Mouse (Mus musculus) forebrain, embryonic 12.5 days (tissue): ENCODE measurements at regions not wholly inside any gene's neighbourhood (a gene's known extent, or its start where the extent isn't known, plus 50 kb on each side); places are given as distances from the start of the nearest gene placed in this dataset.
"Not testable (repeated sequence)": the region's sequence is repeated elsewhere in the genome, so short reads cannot be mapped to it uniquely, and the experiment has no call there.

ENCODE experiments used
- ATAC-seq: fragments of 200-750 bp; cut with Nextera tagmentation; 2 replicates; pipeline ENCODE4 v1.8.0; 2017; ENCODE audit warnings: moderate TSS enrichment; ENCODE audit not compliant: low FRiP score
- H3K27ac ChIP-seq: fragments of 300-500 bp; sonication (generic); 2 replicates; pipeline ENCODE4 v1.5.1; 2016; ENCODE audit warnings: mild to moderate bottlenecking
- H3K27me3 ChIP-seq: fragments of 300-500 bp; sonication (generic); 2 replicates; pipeline ENCODE4 v1.6.1; 2016; ENCODE audit warnings: mild to moderate bottlenecking
- H3K36me3 ChIP-seq: fragments of 300-500 bp; sonication (generic); replicated peaks from 2 replicates; pipeline ENCODE4 v1.6.1; 2016; ENCODE audit warnings: mild to moderate bottlenecking
- H3K4me1 ChIP-seq: fragments of 300-500 bp; sonication (generic); 2 replicates; pipeline ENCODE4 v1.6.1; 2016
- H3K4me2 ChIP-seq: fragments of 300-500 bp; sonication (generic); 2 replicates; pipeline ENCODE4 v1.6.1; 2016; ENCODE audit warnings: mild to moderate bottlenecking, moderate library complexity
- H3K4me3 ChIP-seq: fragments of 300-500 bp; sonication (generic); replicated peaks from 2 replicates; pipeline ENCODE4 v1.5.1; 2016; ENCODE audit warnings: mild to moderate bottlenecking
- H3K9ac ChIP-seq: fragments of 300-500 bp; sonication (generic); 2 replicates; pipeline ENCODE4 v1.6.1; 2016; ENCODE audit warnings: mild to moderate bottlenecking
- H3K9me3 ChIP-seq: fragments of 300-500 bp; sonication (generic); 2 replicates; pipeline ENCODE4 v1.6.1; 2016
- WGBS: fragments of 180-500 bp; shearing (Covaris S2); methylation state at CpG from one replicate; pipeline ENCODE4 v1.1.7; 2016; 5-methylcytosine and 5-hydroxymethylcytosine counted together

DNA sequence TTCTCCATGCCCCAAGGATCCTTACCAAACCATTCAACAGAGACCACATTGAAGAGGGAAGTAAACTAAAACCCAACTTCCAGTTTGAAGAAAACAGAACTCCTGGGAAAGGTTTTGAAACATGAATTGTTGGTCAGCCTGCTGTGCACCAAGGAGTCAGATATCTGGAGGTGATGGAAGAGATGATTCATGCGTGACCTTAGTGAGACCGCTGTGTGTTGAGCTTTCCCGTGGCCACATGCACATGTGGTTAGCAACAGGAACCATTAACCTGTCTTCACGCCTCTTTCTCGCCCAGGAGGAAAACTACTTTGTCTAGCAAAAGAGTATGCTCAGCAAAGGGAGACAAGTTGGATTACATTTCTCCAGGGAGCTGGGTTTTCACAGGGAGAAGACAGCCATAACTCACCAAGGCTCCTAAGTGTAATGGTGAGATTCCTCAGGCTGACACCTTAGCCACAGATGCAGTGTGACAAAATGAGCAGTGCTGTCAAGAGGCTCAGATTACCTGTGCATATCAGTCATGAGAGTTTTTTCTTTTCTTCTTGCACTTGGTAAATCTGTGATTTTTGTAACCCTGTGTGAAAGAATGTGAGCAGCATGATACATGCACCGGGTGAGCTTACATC is 181.9 kb upstream of the Npvf start:
- no peak for ATAC-seq
- H3K9ac ChIP-seq, result no peak overlapping the region
- no peak overlapping the region for H3K4me3 ChIP-seq
- no peaks in the 10 kb centered on the region for H3K27me3 ChIP-seq
- H3K36me3 ChIP-seq, result no peaks in the 10 kb centered on the region
- H3K9me3 ChIP-seq, result no peaks in the 10 kb centered on the region
- H3K27ac ChIP-seq, result no peak overlapping the region
- 86% methylated on average over 6 of the region's 6 CpGs for WGBS
- H3K4me1 ChIP-seq, result 0 out of 2 replicates have a peak, but pooled peaks cover 2% of the 10 kb centered on the region
- no peak overlapping the region for H3K4me2 ChIP-seq

DNA sequence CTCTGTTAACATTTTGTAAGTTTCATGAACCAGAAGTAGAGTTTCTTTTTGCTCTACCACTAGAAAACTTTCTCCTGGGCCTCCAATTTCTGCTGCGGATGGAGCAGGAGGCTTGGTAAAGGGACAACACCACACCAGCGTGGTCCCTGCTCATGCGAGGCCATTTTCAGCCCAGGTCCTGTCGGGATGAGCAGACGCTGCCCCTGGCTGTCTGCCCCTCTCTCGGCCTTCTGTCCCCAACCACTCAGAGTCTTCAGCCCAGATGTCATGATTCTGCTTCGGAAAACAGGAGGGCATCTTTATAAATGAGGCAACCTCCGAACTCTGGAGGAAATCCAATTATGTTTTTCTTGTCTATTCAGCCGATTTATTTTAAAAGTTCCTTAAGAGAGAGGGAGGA is 186.6 kb upstream of the Npvf start:
- ATAC-seq, result no peak
- no peak overlapping the region for H3K4me2 ChIP-seq
- H3K27me3 ChIP-seq, result no peaks in the 10 kb centered on the region
- no peak overlapping the region for H3K9ac ChIP-seq
- no peak overlapping the region for H3K27ac ChIP-seq
- H3K4me1 ChIP-seq, result 0 out of 2 replicates have a peak, but pooled peaks cover 2% of the 10 kb centered on the region
- H3K9me3 ChIP-seq, result no peaks in the 10 kb centered on the region
- H3K36me3 ChIP-seq, result no peaks in the 10 kb centered on the region
- H3K4me3 ChIP-seq, result no peak overlapping the region
- 64% methylated on average over 9 of the region's 9 CpGs for WGBS

DNA sequence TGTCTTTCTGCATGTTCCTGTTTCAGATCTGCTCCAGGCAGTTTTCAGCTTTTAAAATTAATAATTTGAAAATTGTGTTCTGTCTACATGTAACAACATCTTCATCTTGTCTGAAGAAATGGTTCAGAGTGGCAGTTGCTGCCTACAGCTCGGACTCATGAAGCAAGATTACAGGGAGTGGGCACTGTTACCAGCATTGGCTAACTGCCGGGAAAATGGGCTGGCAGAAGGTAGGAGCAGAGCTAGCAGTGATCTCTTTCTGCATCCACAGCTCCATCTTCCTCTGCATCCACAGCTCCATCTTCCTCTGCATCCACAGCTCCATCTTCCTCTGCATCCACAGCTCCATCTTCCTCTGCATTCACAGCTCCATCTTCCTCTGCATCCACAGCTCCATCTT is 191.0 kb upstream of the Npvf start:
- H3K36me3 ChIP-seq, H3K9ac ChIP-seq, H3K4me3 ChIP-seq, H3K27me3 ChIP-seq, H3K27ac ChIP-seq, H3K9me3 ChIP-seq, ATAC-seq, H3K4me1 ChIP-seq, H3K4me2 ChIP-seq: not testable (repeated sequence)
- 84% methylated on average over 2 of the region's 2 CpGs for WGBS

DNA sequence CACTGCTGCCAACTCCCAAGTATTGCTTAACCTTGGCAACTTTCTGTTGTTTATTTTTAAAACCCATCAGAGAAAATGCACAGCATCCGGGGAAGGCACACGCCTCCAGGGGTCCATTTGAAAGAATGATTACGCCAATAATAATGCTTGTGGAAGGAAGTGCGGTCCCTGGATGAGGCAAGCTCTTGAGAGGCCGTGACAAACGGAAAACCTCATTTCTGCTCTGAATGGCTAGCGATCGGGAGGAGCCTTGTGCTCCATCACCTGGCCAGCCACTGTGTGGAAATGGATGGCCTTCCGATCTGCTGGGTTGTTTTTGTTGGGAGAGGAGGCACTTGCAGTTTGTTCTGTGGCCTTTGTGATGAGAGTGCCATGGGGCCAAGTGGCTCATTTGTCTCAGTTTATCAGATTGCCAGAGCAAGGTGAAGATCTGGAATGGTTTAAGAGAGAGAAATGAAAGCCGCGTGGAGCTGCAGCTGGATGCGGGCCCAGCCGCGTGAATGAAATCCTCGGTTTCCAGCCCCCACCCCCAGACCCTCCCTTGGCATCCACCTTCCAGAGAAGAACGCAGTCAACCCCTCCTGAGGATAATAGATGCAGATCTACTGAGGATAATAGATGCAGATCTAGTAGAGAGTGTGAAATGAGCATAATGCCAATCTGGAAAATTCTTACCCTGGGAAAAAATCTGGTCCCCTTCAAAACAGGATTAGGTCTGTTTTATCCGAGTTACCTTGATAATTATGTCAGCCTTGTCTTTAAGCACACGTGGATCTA is 192.7 kb upstream of the Npvf start:
- WGBS, result 78% methylated on average over 18 of the region's 18 CpGs
- Histone ChIP-seq H3K9me3 (no peaks in the 10 kb centered on the region), H3K36me3 (no peaks in the 10 kb centered on the region), H3K27ac (no peak overlapping the region), H3K4me2 (no peak overlapping the region), H3K4me1 (no peaks in the 10 kb centered on the region), H3K27me3 (no peaks in the 10 kb centered on the region), H3K4me3 (no peak overlapping the region), H3K9ac (no peak overlapping the region)
- no peak for ATAC-seq

DNA sequence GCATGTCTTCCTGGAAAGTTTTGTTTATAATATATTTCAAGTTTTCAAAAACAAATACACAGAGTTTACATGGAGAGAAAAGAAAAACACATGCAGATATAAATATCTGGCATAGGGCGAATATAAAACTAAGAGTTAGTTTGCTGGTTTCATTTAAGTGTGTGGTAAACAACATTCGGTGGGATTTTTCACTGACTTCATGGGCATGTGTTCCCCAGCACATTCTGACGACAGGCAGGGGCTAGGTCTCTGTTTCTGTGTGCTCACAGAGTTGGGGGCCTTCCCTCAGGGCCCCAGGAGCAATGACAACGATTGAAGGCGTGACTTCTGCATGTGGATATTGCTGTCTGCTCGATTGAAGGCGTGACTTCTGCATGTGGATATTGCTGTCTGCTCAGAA is 193.3 kb upstream of the Npvf start:
- no peak overlapping the region for H3K4me2 ChIP-seq
- WGBS, result 85% methylated on average over 7 of the region's 7 CpGs
- H3K27ac ChIP-seq, result no peak overlapping the region
- H3K36me3 ChIP-seq, result no peaks in the 10 kb centered on the region
- no peaks in the 10 kb centered on the region for H3K27me3 ChIP-seq
- H3K4me1 ChIP-seq, result no peaks in the 10 kb centered on the region
- no peak overlapping the region for H3K9ac ChIP-seq
- H3K9me3 ChIP-seq, result no peaks in the 10 kb centered on the region
- no peak overlapping the region for H3K4me3 ChIP-seq
- ATAC-seq, result no peak

DNA sequence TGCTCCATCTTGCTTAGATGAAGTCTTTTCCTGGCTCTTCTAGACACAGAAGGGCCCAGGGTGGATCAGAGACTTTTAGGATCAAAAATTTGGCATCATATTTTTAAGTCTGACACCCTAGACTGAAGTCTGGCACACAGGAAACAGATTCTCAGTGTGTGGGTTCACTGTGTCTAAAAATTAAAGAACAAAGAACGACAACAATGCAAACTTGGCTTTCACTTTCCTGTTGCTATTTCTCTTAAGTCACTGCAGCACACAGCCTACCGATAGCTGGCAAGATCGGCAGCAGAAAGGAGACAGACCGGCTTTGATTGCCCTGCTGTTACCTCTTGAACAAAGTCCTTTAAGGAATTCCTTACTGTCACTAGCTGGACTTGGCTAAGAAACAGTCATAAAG is 204.9 kb upstream of the Npvf start:
- Histone ChIP-seq H3K9ac (no peak overlapping the region), H3K9me3 (no peaks in the 10 kb centered on the region), H3K4me2 (no peak overlapping the region), H3K36me3 (no peaks in the 10 kb centered on the region), H3K27me3 (no peaks in the 10 kb centered on the region), H3K4me1 (no peaks in the 10 kb centered on the region), H3K4me3 (no peak overlapping the region), H3K27ac (no peak overlapping the region)
- no peak for ATAC-seq
- WGBS, result 94% methylated on average over 4 of the region's 4 CpGs

DNA sequence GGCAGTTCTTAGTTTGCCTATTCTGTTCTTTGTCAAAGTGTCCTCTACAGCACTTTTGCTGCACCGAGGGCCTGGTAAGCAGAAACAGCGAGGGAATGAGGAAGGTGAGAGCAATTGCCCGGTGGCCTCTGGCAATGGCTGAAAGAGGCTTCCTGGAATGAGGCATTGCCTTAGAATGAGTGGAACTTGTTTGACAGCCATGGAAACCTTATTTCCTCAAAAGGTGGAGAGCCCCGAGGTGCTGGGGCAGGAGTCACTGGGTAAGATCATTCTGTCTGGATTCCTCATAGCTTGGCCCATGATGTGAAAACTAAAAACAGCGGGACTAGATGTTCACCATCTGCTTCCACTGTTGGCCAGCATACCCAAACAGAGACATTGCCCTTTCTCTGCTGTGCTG is 223.8 kb upstream of the Npvf start:
- H3K9me3 ChIP-seq, result no peaks in the 10 kb centered on the region
- no peaks in the 10 kb centered on the region for H3K36me3 ChIP-seq
- no peak overlapping the region for H3K4me3 ChIP-seq
- no peak overlapping the region for H3K27ac ChIP-seq
- WGBS, result 87% methylated on average over 5 of the region's 5 CpGs
- no peak for ATAC-seq
- no peaks in the 10 kb centered on the region for H3K4me1 ChIP-seq
- H3K9ac ChIP-seq, result no peak overlapping the region
- H3K4me2 ChIP-seq, result no peak overlapping the region
- no peaks in the 10 kb centered on the region; the same call in 1 of the 2 replicates for H3K27me3 ChIP-seq

DNA sequence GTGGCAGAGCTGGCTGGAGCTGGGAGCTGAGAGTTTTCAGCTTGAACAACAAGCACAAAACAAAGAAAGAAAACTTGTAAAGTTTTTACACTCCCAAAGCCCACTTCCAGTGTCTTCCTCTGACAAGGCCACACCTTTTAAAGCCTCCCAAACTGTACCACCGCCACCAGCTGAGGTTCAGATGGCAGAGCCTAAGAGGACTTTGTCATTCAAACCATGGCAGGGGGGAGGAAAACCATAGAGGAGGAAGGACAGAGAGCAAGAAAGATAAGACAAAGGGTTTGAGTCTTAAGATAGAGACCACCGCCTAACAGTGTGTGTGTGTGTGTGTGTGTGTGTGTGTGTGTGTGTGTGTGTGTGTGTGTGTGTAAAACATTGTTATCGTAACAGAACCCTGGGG is 228.1 kb upstream of the Npvf start:
- H3K4me1 ChIP-seq, result no peaks in the 10 kb centered on the region
- H3K36me3 ChIP-seq, result no peaks in the 10 kb centered on the region
- 74% methylated on average over 3 of the region's 3 CpGs for WGBS
- H3K9me3 ChIP-seq, result no peaks in the 10 kb centered on the region
- no peak overlapping the region for H3K4me2 ChIP-seq
- ATAC-seq, result no peak
- H3K27me3 ChIP-seq, result no peaks in the 10 kb centered on the region
- no peak overlapping the region for H3K27ac ChIP-seq
- no peak overlapping the region for H3K4me3 ChIP-seq
- no peak overlapping the region for H3K9ac ChIP-seq

DNA sequence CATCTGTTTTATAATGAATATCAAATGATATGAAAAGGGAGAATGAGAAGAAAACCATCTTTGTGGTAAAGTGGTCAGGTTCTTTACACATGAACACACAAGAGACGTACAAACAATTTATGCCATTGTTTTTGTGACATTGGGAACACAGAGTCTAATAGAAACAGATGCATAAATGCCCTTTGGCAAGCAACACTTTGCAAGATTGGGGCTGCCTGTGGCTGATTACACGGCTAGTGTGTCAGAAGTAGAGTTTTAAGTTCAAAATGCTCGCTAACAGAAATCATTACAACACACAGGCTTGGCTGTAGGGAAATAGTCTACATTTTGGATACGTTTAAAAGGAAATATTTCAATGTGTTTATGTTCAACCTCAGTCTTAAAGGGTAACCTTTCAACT is 228.5 kb upstream of the Npvf start:
- no peaks in the 10 kb centered on the region for H3K9me3 ChIP-seq
- H3K4me3 ChIP-seq, result no peak overlapping the region
- 71% methylated on average over 4 of the region's 4 CpGs for WGBS
- no peaks in the 10 kb centered on the region for H3K36me3 ChIP-seq
- H3K27me3 ChIP-seq, result no peaks in the 10 kb centered on the region
- no peak for ATAC-seq
- no peak overlapping the region for H3K4me2 ChIP-seq
- no peak overlapping the region for H3K9ac ChIP-seq
- no peak overlapping the region for H3K27ac ChIP-seq
- no peaks in the 10 kb centered on the region for H3K4me1 ChIP-seq

DNA sequence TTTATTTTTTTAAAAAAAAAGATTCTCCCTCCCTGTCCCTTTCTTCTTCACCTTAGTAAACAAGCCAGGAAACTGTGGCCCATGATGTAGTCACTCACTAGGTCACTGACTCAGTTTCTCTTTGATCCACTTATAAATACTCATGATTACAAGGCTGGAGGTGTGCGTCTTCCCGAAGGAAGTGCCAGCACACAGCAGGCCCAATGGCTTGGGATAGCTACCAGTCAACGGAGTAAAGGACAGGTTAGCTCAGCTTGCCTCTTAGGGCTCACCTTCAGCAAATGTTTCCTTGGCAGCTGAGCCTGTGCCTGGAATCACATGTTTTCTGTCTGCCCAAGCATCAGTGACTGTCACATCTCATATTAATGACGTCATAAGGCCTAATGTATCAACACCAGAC is 230.8 kb upstream of the Npvf start:
- Histone ChIP-seq H3K27me3 (no peaks in the 10 kb centered on the region), H3K9ac (no peak overlapping the region), H3K9me3 (no peaks in the 10 kb centered on the region), H3K4me1 (peaks cover 4% of the 10 kb centered on the region), H3K36me3 (no peaks in the 10 kb centered on the region), H3K4me3 (no peak overlapping the region), H3K27ac (no peak overlapping the region), H3K4me2 (no peak overlapping the region)
- no peak for ATAC-seq
- 96% methylated on average over 4 of the region's 4 CpGs for WGBS

DNA sequence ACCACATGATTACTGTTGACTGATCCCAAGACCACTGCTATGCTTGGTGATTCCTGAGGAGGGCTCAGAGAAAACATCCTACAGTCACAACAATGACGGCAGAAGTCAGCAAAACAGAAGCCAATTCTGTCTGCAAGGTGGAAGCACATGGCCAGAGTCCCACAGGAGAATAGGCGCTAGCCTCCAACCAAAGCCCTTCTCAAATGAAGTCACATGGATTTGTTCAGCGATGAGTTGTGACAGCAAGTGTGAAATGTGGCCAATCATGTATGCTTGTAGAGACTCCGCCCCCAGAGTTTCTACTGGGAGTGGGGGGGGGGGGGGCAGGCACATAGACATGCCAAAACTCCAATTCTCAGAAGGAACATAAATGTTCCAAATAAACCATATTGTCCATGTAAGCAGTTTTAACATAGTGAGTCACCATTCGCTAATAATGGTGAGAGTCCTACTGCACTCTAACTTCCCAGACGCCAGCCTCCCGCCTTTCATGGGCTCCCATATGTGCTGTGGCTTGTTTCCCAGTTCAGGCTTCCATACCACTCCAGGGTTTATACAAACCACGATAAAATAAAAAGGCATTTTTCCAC is 231.6 kb upstream of the Npvf start:
- ATAC-seq, result no peak
- Histone ChIP-seq H3K9me3 (no peaks in the 10 kb centered on the region), H3K4me2 (no peak overlapping the region), H3K4me3 (no peak overlapping the region), H3K27me3 (no peaks in the 10 kb centered on the region), H3K4me1 (peaks cover 13% of the 10 kb centered on the region), H3K36me3 (no peaks in the 10 kb centered on the region), H3K9ac (no peak overlapping the region), H3K27ac (no peak overlapping the region)
- WGBS, result 88% methylated on average over 8 of the region's 8 CpGs

DNA sequence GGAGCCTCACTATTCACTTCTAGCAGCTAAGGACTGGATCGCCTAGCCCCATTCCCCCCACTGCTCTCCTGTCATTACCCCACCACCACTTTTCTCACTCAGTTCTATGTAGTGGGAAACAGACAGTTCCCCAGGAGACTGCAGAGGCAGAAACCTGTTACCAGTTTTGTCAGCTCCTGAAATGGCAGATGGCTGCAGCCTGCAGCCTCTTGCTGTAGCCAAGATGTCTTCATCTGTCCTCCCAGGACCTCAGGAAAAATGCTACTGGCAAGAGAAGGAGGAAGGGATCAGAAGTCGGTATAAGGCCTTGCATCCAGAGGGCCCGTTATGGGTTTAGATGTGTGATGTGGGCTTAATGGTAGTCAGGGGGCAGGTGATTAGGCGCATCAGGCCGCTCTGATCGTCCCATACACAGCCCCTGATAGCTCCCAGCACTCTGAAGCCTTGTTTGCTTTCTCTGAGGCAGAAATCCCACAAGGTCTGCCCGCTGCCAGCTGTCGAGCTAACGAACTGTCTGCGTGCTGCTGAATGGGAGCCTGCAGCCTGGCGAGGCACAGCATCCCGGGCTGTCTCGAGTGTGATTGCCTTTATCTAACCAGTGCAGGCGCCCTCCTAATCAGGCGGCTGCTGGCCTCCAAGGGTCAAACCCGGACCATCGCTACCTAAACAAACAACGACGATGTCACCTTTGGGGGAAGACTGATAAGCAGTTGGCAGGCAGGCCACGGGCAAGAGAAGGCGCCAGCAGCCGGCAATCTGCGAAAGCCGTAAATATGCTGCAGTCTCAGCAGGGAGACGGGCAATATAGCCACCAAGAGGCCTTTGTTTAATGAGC is 236.3 kb upstream of the Npvf start:
- WGBS, result 13% methylated on average over 25 of the region's 25 CpGs
- Histone ChIP-seq H3K27me3 (no peaks in the 10 kb centered on the region), H3K4me3 (no peak overlapping the region; the same call in 1 of the 2 replicates), H3K4me1 (peaks cover 39% of the 10 kb centered on the region), H3K9ac (peak overlapping the region; percentile 25), H3K9me3 (no peaks in the 10 kb centered on the region), H3K27ac (peak overlapping the region; percentile 89), H3K36me3 (no peaks in the 10 kb centered on the region), H3K4me2 (peak overlapping the region; percentile 44)
- ATAC-seq, result peak; percentile 90
